Mouse (Mus musculus) liver, postnatal 0 days (tissue): ENCODE results near the gene Mslnl.

Experiments used
- CTCF ChIP-seq: sonication (generic); IDR thresholded peaks from 2 replicates; pipeline ENCODE4 v1.5.1; 2016; ENCODE audit warnings: antibody characterized with exemption, low read depth
- EP300 ChIP-seq: IDR thresholded peaks from 2 replicates; pipeline ENCODE4 v1.6.1; 2016; ENCODE audit warnings: antibody characterized with exemption, low read depth, mild to moderate bottlenecking

GRCm38 (mm10) chr17:25796951-25797369 lies 61.1 kb downstream of the Mslnl start, which contains the start of gene Metrn:
- TF ChIP-seq CTCF: no peak
- TF ChIP-seq EP300: no peak
